ENCODE assay signal across 1 mouse cellular context in genomic region chr11:95026849-95027248, GRCm38 (mm10).
TF ChIP-seq lines count a peak whose summit lies in the region.

No protein-coding gene starts in this region.

TF ChIP-seq in myocyte, 11 proteins besides CTCF, POLR2A, EP300 and RAD21:
- TF ChIP-seq TCF3 (IDR thresholded peaks at IDR 0.05; ENCODE audit: insufficient read length, low read depth) (no peak), POLR2AphosphoS2 (IDR thresholded peaks at IDR 0.05; ENCODE audit: insufficient read length, low read depth) (peak; percentile 61)
TF ChIP-seq in myocyte: peak in this region for 1.
